Mouse (Mus musculus) C2C12 (cell line): ENCODE results near the gene Lsm7.

Experiments used
- CEBPB ChIP-seq: IDR thresholded peaks from one replicate; pipeline ENCODE4 v1.6.1; 2011; ENCODE audit warnings: low read depth, mild to moderate bottlenecking, control low read depth, moderate library complexity
- CTCF ChIP-seq: IDR thresholded peaks from one replicate; pipeline ENCODE4 v1.5.1; 2011; ENCODE audit not compliant: control insufficient read depth, insufficient read depth, insufficient read length
- USF1 ChIP-seq: IDR thresholded peaks from one replicate; pipeline ENCODE4 v1.6.1; 2011; ENCODE audit warnings: low read depth, mild to moderate bottlenecking, control low read depth, moderate library complexity

GRCm38 (mm10) chr10:80876594-80876993 lies 21.6 kb upstream of the Lsm7 start:
- TF ChIP-seq CEBPB (no peak), CTCF (no peak), USF1 (no peak)
